Mouse (Mus musculus): Measurements from ENCODE around the gene Gpr143.
A peak's percentile ranks its signal among the peaks of the same experiment; 100 is the strongest.
"Not testable (repeated sequence)": the region's sequence is repeated elsewhere in the genome, so short reads cannot be mapped to it uniquely, and the experiment has no call there.

Gpr143 gene

DNA sequence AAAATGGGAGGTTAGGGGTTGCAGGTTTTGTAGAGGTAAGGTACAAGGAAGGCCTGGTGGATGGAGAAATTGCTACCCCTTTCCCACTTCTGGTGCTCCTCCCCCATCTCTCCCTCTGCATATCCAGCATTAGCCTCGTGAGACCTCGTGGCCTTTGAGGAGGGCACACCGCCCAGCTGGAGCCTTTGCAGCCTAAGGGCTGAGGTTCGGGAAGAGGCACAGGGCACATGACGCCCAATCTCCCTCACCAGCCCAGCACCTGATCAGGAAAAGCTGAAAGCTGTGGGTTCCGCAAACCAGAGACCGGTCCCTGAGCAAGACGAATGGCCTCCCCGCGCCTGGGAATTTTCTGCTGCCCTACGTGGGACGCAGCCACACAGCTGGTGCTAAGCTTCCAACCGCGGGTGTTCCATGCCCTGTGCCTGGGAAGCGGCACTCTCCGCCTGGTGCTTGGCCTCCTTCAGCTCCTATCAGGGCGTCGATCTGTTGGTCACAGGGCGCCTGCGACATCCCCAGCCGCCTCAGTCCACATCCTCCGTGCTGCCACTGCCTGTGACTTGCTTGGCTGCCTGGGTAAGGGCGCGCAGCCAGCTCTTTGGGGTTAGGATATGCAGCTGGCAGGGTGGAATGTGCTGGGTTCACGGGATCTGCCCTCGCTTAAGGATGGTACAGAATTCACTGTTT lies at the start of gene Gpr143:
TSS of gene Gpr143 (plus strand) at position 202 of the 684 bp plus-strand sequence.
- peak; percentile 8 for DNase-seq (ENCODE audit: low read depth, low spot score)

DNA sequence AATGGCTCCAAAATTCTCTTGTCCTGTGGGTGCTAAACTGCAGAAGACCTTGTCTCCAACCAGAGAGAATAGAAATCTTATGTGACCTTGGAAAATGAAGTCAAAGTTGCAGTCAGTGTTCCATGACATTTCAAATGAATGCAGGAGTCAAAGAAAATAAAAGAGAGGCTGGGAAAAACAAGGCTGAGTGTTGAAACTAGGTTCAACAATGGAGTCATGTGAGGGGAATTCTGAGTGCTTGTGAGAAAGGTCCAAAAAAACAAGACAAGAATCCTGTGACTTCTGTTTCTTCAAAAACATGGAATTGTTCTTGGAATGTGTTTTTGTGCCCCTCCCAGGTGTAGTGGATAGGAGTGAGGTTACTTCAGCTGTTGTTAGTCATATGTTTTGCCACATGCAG lies 46.4 kb upstream of the Gpr143 start:
- no peak for DNase-seq (ENCODE audit: low read depth, low spot score)

DNA sequence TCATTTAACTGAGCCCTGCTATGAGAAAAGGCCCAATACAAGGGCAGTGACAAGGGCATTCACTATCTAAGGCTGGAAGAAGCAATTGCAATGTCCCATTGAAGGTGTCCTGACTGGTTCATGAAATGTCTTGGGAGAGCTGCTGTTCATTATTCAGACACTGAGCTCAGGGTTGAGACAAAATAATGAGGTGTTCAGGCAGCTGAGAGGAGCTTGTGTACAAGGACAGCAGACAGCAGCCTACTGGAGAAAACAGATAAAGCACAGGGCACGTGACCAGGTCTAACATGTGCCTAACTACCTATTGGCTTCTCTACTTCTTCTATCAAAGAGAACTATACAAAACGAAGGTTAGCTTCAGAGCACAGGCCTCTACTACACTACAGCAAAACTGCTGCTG lies 43.5 kb upstream of the Gpr143 start:
- no peak for DNase-seq (ENCODE audit: low read depth, low spot score)

DNA sequence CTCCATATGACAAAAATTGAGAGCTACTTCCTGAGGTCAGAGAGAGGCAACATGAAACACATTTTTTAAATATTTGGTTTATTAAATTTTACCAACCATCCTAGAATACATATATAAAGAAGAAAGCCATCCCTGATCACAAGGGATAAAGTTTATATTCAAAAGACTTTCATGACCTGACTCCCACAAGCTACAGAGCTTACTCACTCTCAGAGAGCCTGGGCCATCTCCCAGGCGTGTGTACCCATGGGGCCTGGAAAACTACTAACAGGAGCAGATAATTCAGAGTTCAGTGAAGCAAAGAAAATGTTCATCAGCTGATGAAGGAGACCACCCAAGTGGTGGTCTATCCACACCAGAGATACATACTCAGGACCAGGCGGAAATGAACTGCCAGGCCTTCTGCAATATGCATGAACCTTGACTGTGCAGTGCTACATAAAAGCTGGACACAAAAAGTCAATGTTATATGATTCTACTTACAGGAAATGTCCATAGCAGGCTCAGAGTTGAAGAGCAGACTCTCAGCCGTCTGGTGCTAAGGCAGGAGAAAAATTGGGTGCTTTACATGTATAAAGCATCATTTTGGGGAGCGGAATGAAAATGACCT lies 42.9 kb upstream of the Gpr143 start:
- DNase-seq (ENCODE audit: low read depth, low spot score): no peak

DNA sequence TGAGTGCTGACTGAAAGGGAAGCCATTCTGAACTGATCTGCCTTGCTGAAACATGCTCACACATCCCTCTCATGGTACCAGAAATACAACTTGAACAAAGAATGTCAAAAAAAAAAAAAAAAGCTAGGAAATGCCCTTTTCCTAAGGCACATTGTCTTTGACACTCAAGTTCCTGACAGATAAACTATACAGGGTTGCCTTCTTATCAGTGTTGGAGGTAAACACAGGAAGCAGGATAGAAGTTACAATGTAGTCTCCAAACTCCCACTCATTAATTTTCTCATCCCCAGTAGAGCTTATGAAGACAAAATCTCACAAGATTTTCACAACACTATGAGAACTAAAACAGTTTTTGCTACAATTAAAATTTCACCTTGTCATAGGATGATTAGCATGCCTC lies 38.1 kb upstream of the Gpr143 start:
- no peak for DNase-seq (ENCODE audit: low read depth, low spot score)

DNA sequence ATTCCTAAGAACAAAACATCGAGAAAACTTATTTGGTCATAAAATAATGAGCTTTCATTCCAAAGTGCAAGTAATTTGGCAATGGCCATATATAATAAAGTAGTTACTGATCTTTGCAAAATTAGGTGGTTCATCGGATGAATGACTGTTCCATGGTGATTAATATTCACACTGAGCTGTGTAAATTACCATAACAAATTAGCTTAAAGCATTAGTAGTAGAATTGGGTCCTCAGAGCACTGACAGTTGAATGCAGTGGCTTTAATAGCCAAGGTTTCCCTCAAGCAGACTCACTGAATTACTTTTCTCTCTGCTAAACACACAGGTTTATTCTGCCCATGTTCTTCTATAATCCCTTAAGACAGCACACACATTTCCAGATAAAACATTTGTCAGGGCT lies 35.8 kb upstream of the Gpr143 start:
- DNase-seq (ENCODE audit: low read depth, low spot score): no peak

DNA sequence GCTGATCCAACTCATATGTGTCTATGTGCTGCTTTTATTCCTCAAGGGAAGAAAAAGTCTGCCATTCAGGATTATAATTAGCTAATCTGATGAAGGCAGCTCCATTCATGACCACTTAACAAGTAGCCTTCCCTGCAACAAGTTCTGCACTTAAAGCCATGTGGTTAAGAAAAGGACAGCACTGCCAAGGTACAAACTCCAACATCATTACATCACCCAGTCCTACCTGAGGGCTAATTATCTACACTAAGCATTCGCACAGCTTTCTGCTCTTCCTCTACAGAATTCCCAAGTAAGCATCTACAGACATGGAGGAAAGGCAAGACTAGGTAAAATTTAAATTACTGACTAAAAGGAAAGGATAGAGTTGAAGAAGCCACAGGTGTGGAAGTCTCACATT lies 25.9 kb upstream of the Gpr143 start:
- DNase-seq (ENCODE audit: low read depth, low spot score): no peak

DNA sequence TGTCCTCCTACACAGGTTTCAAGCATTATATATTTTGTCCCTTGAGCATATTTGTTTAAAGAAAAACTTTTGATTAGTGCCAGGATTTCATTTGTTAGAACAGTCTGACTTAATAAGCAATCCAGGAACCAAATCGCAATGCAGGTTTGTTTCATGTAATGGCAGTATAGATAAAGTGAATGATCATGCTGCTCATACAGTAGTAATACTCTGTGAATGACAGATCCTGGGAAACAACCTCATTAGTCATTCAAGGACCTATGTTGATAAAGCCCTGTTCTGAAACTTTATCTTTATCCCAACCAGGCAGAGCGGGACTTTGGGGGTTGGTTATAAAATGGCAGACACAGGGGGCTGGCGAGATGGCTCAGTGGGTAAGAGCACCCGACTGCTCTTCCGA lies 25.4 kb upstream of the Gpr143 start:
- DNase-seq (ENCODE audit: low read depth, low spot score): no peak

DNA sequence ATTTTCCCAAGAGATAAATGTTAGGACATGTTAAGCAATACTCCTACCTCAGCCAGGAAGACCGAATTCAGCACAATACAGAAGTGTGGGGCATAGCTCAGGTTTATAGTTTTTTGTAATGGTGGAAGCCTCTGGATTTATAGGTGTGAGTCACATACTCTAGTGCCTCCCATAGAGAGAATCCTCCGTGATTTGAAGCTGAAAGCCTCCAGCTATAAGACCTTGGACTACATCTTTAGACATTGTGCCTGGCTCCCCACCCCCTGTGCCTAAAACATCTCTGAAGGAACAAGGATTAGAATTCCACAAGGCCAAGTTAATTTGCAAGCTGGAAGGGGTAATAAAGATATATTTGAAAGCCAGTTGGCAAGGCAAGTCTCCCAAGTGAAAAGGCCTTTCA lies 19.3 kb upstream of the Gpr143 start:
- DNase-seq (ENCODE audit: low read depth, low spot score): no peak

DNA sequence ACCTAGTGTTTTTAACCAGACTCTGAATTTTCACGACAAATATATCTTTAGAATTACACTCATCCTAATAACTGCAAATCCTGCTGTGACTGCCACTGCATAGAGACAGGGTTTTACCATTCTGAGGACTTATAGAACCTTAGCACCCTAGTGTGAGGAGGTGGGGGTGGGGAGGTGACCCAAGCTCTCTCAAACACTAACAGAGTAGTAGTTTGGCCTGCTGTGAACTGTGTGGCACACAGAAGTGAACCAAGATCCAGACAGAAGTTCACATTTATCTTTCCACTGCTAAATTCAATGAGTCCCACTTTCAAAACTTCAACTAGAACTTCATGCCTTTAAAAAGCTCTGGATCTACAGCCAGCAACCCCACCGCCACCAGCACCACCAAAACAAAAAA lies 18.9 kb upstream of the Gpr143 start:
- DNase-seq (ENCODE audit: low read depth, low spot score): no peak

DNA sequence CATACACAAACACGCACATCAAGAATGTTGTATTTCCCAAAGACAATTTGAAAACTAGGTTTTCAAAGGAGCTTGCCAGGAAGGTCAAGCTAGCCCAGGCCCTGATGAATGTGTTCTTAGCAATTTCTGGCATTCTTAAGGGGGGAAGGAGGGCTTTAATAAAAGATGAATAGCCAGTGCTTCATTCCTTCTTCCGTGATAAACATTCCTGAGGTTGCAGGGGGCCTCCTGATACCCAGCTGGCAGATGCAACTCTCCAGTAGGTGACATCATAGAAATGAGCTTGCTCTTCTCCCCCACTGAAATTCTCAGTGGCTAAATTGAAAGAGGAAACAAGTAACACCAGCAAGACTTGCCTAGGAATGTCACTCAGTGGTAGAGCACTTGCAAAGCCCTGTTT lies 17.6 kb upstream of the Gpr143 start:
- DNase-seq (ENCODE audit: low read depth, low spot score): no peak

DNA sequence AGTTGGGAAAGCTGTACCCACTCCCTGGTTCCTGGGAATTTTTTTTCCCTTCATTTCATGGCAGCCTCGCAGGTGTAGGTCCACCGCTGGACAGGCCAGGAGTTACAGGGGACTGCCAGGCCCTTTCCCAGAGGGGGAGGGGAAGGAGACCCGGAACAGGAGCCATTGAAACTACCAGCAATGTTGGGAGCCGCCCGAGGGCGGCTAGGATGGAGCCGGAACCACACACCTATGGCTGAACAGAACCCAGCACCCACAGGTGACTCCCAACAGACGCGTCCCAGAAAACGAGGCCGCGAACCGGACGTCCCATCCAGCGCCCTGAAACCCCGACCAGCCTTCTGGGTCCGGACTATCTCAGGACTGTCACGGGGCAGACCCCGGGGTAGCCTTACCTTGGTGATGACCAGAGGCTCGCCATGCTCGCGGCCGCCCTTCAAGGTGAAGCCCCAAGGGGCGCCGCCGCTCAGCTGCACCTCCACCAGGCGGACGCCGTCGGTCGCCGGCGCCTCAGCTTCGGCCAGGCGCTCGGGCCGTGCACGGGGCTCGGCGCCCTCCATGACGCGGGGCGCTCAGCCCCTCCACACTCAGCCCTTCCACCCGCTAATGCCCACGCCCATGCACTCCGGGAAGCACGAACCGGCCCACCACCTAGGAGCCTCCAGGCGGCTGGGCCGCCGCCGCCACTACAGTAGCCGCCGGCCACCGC lies 12.7 kb upstream of the Gpr143 start, which contains the start of gene Shroom2:
TSS of gene Shroom2 (minus strand) at position 575 of the 709 bp plus-strand sequence.
- DNase-seq (ENCODE audit: low read depth, low spot score): no peak

DNA sequence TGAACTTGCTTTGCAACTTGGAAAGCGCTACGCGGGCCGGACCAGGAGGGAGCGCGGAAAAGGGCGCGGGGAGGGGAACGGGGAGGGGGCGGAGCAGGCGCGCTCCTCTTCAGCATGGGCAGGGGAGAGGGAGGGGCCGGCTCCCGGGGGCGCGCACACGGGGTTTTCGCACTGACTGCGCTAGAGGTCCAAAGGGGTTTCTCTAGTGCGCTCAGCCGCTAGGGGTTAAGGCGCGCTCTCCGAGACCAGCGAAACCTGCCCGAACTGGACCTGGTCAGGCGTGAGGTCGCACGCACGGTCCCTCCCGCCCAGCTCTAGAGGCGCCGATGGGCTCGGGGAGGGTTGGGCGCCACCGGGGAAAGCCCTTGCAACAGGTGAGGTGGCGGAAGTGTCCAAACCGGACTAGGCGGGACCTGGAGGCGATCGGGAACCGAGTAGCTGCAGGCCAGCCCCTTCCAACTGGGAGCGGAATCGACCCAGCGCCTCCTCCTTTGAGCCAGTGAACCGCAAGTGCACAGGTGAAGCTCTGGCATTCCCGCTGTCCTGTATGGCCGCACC lies 12.0 kb upstream of the Gpr143 start:
- peak; percentile 9 for DNase-seq (ENCODE audit: low read depth, low spot score)

DNA sequence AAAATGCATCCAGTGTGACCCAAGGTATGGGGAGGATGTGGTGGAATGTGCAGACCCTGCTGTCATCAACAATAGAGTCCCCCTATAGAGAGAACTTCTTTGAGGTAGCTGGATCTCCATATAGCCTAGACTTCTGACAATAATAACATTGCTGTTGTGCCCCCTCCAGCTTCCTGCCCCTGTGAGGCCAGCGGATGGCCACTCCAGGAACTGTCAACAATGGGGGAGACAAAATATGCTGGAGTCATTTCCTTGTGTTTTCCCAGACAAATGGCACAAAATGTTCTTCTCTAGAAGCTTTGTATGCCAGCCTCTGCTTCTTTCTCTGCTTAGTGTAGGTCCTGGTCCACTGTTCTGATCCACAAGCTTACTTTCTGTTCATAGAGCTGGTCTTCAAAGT lies 6.4 kb downstream of the Gpr143 start:
- no peak for DNase-seq (ENCODE audit: low read depth, low spot score)

DNA sequence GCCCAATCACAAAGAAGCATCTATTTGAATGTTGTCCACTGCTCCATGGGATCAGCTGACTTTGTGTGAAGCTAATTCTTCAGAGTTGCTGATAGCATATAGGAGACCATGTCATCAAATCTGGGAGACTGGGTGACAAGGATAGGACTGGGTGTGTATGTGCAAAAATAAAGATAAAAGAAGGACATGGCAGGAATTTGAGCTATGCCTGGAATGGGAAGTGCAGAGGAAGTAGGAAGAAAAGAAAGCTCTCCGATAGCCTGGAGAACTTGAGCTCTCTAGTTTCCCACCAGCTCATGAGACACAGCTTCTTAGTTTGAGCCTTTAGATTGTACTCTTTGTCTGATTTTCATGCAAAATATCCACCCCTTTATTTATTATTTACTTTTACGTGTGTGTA lies 6.9 kb downstream of the Gpr143 start:
- no peak for DNase-seq (ENCODE audit: low read depth, low spot score)

DNA sequence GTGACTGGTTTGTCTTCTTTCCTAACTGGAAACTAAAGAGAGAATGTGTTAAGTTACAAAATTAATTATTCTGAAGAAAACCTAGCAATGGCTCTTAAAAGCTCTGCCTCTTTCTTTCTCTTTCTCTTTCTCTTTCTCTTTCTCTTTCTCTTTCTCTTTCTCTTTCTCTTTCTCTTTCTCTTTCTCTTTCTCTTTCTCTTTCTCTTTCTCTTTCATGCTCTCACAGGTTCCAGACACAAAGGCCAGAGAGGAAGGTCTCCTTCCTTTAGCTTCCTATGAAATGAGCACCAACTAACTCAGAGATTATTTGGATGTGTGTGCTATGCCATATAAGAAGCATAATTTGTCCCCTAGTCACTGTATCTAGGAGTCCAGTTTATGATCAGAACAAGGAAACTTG lies 23.6 kb downstream of the Gpr143 start:
- no peak for DNase-seq (ENCODE audit: low read depth, low spot score)

DNA sequence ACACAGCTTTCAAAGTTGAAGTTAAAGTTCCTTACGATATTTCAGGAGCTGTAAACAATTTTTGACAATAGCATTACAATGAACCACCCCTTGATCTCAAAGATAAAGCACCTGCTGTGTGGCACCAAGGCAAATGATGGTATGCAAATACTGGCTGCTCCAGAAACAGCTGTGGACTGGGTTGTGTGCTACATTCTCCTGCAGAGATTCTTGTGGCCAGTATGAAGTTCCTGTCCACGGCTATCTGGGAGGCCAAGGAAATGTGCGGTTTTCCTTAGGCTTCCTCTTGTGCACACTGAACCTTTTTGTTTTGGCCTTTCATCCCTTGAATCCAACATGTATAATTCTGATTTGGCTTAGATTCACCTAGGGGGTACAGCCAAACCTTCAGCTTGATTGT lies 31.6 kb downstream of the Gpr143 start:
- DNase-seq (ENCODE audit: low read depth, low spot score): no peak

DNA sequence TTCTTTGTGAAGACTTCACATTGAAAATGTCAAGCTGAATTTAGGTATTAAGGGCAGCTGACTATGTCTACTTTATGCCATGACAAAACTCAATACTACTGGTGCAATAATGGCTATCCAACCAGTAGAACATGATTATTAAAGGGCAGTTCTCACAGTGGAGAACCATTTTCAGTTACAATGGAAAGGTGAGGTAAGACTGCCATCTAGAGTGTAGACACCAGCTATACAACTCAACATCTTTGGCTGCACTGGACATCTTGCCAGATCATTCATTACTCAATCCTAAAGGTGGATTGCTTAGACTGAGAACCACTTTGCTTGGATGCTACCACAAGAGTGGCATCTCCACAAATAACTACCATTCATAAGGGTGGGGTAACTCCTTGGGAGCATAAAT lies 37.3 kb downstream of the Gpr143 start:
- peak; percentile 30 for DNase-seq (ENCODE audit: low read depth, low spot score)

DNA sequence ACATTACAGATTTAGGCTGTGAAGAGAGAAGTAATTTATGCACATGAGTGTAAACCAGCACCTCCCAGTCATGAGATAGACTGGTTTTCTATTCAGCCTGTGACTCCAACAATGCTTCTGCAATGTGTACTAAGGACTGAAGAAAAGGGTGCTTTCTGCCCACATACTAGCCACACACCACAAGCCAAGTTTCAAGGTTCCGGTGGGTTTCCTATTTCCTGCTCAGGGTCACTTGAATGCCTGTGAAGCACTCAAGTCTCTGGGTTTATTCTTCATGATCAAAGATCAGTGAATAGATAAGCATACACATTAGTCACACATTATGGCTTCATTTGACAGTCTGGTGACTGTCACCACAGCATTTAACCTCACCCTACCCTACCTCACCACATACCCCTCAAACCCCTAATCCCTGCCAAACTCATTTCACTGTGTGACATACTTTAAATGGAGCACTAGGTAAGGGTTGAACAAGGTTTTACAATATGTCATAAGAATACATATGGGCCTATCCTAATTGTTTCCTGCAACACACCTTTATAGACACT lies 49.4 kb downstream of the Gpr143 start:
- DNase-seq (ENCODE audit: low read depth, low spot score): not testable (repeated sequence)

DNA sequence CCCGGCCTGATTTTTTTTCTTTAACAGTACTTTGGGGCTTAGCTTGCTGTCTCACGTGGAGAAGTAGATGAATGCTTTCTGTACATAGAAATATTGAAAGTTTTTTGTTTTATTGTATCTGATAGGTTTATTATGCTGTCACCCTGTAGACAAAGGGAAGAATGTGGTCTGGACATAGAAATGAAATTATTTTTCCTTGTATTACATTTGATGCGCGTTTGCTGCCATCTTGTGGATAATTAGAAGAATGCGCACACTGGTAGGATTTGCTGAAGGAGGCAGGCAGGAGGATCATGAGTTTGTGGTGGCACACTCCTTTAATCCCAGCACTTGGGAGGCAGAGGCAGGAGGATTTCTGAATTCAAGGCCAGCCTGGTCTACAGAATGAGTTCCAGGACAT lies 53.2 kb downstream of the Gpr143 start:
- DNase-seq (ENCODE audit: low read depth, low spot score): peak; percentile 46

DNA sequence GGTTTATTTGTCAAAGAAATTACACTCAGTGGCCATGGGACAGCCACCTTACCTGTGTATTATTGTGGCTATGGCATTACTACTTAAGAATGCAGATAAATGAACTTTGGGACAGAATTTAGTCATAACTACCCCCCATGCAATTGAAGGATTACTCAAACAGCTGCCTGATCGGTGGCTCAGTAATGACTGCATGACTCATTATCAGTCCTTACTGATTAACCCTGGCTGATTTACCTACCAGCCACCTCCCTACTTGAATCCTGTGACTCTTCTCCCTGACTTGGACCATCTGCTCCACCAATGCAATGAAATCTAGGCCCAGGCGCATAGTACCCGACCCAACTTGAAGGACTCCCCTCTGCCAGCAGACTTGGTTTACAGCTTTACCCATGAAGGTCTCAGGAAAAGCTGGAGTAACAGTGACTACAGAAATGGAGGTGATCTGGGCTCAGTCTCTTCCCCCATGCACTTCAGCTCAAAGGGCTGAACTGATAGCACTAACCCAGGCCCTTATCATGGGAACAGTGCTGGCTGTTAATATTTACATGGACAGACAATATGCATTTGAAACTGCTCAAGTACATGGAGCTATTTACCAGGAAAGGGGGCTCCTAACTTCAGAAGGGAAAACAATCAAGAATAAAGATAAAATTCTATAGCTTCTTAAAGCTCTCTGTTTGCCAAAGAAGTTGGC lies 73.5 kb downstream of the Gpr143 start:
- no peak for DNase-seq (ENCODE audit: low read depth, low spot score)
